Mouse (Mus musculus) left cerebral cortex, postnatal 10 days (tissue): ENCODE results near the gene Ngdn. TPM values are rescaled to one million over a fixed set of nuclear protein-coding genes. Genes with fewer than 3 reads are reported as not detected.
"Not testable (repeated sequence)": the region's sequence is repeated elsewhere in the genome, so short reads cannot be mapped to it uniquely, and the experiment has no call there.

Source experiments
- DNase-seq, 2 experiments: peaks; one replicate each; pipeline ENCODE4 v3.0.0; 2021 to 2022; ENCODE audit warnings: low spot score in 2 of 2, mixed read lengths in 1 of 2; ENCODE audit errors: extremely low spot score in 1 of 2
- intact Hi-C: fragments of 180-260 bp; cut with DNase I; formaldehyde crosslinking; loops from one replicate; pipeline ENCODE4 v1.15.1; 2025
- total RNA-seq, 2 experiments: library from RNA; stranded (reverse); gene quantifications; 2 replicates each; pipeline ENCODE4 v1.2.3; 2021

Gene Ngdn
- total RNA-seq = 10 to 100 TPM; 21.5 to 26.8 TPM

GRCm38 (mm10) chr14:55014991-55015766, at the start of gene Ngdn:
Gene Ngdn (plus strand): TSS chr14:55015454.
- peak; percentile 96 to 99 for DNase-seq
- intact Hi-C loops = loop anchor here (2.0 to 5.0 kb wide), 2 partner anchors 114 to 168 kb away; no protein-coding TSS in a partner anchor

DNA sequence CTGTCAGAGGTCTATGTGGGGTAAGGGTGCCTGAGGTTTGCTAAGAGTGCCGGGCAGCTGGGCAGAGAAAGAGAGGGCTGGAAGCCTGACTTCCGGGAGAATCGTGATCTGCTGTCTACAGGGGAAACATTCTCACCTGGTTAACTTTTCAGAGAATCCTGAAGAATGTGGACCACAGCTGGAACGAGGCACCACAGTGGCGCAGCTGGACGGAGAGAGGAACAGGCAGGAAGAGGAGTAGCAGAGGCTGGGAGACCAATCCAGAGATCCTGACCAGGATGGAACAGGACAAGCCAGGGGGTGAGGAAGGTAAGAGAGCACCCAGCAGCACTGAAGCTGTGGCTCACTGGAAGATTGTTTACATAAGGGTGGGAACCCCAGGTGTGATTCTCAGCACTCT, 49.6 kb upstream of the Ngdn start:
- no peak for DNase-seq
- intact Hi-C loops = no loop called here

DNA sequence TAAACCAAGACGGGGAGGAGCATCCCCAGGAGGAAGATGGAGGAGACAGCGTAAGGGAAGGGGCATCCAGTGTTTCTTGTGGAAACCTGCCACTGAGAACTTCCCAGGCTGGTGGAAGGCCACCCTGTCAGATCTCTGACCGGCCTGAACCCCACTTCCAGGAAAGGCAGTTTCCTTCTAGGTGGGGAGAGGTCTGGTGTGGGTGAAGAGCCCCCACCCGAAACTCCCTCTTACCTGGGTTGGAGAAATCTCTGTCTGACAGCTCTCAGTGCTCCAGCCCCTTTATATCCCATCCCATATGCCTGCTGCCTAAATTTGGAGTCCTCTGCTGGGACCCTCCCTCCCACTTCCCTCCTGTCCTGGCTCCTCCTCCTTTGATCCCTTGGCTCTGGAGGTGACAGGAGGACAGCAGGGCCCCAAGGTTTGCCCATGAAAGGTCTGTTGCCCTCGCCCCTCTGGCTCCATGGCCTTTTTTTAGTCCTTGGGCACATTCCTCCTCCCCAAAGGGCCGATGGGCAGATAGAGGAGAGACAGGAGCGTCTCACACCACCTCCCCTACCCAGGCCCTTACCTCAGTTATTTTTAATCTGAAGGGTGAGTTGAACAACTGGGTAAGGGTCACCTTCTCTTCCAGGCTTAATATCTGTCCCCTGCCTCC, 48.8 kb upstream of the Ngdn start, which contains the start of gene Myh6:
Gene Myh6, minus strand, starts transcription at position 608 of the 658 bp plus-strand sequence.
- intact Hi-C loops = no loop called here
- DNase-seq = no peak

- intact Hi-C loops = no loop called here
- no peak for DNase-seq
These were observed 47.4 kb upstream of the Ngdn start for GRCm38 (mm10) chr14:54967874-54968273.

DNA sequence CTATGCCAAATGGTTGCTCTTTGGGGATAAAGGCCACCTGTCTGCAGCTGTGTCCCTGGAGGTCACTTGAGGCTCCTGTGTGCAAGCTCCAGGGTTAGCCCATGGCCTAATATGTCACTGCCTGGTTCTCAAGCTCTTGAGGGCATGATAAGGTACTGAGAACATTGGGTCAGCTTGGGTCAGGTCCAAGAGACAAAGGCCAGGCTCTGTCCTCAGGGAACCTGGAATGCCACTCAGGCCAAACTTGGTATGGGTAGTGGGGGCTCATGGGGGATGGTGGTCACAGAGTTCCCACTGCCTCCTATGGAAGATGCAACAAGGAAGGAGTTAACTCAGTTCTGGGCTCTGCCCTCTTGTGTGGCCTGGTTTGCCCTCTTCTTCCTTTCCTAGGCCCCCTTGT, 46.9 kb upstream of the Ngdn start:
- intact Hi-C loops = no loop called here
- DNase-seq = no peak

DNA sequence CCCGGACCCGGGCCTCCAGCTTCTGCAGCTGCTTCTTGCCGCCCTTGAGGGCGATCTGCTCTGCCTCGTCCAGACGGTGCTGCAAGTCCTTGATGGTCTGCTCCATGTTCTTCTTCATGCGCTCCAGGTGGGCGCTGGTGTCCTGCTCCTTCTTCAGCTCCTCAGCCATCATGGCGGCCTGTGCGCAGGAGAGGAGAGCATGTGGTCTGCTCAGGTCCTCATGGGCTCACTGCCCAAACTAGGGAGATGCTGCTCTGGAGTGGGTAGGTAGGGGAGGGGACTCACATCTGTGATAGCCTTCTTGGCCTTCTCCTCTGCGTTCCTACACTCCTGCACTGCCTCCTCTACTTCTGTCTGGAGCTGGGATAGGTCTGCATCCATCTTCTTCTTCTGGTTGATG, 42.5 kb upstream of the Ngdn start:
- DNase-seq, intact Hi-C loops: not testable (repeated sequence)

DNA sequence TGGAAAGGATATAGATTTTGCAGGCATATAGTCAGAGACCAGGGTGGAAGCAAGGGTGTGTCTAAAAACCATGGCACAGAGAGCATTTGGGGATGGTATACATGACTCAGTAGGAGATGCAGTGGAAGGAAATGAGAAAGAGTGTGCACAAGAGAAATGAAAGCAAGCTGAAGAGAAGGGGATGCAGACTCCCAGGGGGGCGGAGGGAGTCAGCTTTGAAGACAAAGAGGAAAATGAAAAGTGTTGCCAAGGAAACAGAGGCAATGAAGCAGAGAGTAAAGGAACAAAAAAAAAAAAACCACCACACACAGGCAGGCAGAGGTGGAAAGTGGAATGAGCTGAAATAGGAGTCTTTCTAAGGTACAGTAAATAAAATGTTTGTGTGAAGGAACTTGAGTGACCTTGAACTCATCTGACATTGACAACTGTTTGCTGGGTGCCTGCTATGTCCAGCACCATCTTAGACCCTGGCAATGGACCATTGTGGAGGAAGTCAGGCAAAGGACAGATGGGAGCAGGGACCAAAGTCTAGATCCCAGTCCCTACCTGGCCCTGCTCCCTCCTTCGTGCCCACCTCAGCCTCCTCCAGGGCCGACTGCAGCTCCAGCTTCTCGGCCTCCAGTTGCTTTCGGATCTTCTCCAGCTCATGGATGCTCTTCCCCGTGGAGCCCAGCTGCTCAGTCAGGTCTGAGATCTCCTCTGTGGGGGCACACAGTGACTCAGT, 41.0 kb upstream of the Ngdn start:
- intact Hi-C loops = loop anchor here (1.0 kb wide), 1 partner anchor 26 kb away; no protein-coding TSS in a partner anchor
- peak in 1 of 2 experiments; percentile 51 for DNase-seq

DNA sequence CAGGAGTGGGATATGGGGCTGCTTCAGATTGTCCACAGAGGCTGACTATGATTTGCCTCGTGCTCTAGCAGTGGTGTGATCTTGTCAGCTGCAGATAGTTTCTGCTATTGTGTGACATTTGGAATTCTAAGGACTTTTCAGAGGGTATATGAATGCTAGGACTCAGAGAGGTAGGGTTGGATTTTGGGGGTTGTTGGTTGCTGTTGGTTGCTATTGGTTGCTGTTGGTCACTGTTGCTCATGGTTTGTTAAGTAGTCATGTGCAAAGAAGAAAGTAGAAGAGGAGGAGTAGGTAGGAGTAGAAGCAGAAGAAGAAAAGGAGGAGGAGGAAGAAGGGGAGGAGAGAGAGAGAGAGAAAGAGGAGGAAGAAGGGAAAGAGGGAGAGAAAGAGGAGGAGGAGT, 38.6 kb upstream of the Ngdn start, which contains the start of gene Gm17428:
Gene Gm17428, plus strand, starts transcription at position 301 of the 400 bp plus-strand sequence.
- intact Hi-C loops = no loop called here
- DNase-seq = no peak

DNA sequence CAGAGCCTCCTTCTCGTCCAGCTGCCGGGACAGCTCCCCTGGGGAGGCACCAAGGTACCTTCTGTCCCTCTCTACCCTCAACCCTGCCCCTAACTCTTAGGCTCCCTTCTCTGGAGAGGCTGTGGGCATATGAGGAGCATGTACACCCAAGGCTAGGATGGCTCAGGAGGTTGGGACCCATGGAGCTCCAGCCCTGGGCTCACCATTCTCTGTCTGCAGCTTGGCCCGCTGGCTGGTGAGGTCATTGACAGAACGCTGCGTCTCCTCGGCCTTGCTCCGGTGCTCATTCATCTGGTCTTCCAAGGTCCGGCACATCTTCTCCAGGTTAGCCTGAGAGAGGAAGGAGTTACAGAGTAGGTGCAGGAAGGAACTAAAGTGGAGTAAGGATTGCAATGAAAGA, 36.6 kb upstream of the Ngdn start:
- intact Hi-C loops = no loop called here
- DNase-seq = no peak

DNA sequence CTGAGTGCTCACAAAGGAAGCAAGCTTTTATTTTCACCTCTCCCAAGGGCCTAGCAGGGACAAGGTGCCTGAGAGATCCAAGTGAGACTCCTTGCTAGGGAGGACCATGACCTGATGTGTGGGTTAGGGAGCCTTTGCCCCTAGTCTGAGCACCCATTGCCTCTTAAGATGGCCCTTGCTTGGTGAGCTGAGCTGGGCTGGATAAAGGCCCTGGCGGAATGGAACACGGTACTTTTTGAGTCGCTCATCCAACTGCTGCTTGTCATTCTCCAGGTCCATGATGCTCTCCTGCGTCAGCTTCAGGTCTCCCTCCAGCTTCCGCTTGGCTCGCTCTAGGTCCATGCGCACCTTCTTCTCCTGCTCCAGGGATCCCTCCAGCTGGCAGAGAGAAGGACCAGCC, 33.3 kb upstream of the Ngdn start:
- intact Hi-C loops = no loop called here
- no peak for DNase-seq

GRCm38 (mm10) chr14:54988350-54988874, 26.8 kb upstream of the Ngdn start:
- DNase-seq, intact Hi-C loops: not testable (repeated sequence)

GRCm38 (mm10) chr14:54988882-54989281, 26.4 kb upstream of the Ngdn start:
- intact Hi-C loops = no loop called here
- DNase-seq = no peak

DNA sequence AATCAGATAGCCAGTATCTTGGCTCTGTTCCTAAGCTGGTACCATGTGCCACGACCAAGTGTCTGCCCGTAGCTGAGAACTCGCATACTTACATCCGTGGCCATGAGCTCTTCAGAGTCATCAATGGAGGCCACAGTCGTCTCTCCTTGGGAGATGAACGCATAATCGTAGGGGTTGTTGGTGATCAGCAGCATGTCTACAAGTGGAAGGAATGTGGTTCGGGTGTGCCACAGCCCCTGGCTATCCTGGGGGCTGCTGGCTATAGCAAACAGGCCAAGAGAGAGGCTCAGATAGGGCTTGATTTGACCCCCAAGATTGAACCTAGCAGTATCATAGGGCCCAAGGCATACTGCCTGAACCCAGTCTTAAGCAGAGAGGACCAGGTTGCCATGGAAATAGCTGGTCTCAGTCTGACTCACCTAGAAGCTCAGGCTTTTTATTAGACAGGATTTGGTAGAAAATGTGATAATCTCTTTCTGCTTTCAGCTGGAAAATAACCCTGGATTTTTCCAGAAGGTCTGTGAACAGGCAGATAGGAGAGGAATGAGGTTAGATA, 25.3 kb upstream of the Ngdn start:
- DNase-seq = no peak
- intact Hi-C loops = no loop called here

DNA sequence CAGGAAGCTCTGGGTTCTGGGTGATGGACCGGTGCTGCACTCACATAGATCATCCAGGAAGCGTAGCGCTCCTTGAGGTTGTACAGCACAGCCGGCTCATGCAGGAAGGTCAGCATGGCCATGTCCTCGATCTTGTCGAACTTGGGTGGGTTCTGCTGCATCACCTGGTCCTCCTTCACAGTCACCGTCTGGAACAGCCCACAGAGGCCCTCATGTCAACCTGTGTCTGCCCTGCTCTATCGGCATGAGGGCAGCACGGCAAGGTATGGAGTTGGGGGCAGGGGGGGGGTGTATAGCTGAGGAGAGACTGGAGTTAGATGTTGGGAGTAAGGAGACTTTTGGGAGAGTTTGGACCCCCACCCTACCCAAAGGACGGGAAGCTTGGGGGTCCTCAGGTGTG, 23.1 kb upstream of the Ngdn start:
- no peak for DNase-seq
- intact Hi-C loops = no loop called here

GRCm38 (mm10) chr14:54993636-54994035, 21.6 kb upstream of the Ngdn start:
- no peak for DNase-seq
- intact Hi-C loops = no loop called here

DNA sequence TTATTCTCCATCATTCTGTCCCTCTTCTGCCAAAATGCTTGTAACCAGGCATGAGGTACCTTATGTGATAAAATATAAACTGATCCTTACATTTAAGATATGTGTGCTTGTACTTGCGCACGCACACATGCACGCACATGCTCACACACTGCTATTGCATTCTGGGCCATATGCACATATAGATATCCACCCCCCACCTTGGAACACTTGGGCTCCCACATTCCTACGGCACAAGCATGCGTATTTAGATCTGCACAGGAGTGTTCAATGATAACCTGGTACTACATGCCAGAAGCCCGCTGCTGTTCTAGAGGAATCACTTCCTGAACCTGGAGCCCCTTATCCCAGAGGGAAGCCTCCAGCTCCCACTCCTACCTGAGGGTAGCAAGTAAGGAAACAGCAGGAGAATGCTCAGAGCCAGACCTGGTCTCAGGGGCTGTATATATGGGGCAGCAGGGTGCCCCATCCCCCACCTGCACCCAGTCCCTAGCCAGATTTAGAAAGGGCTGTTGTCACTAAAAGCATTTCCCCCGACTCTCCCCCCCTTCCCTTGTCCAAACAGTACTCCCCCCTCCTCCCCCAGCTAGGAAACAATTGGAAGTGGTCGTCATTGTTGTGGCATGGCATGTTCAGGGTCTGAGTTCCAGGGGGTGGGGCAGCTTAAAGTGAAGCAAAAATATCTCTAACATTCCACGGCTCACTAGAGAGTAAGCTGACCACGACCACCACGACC, 21.0 kb upstream of the Ngdn start, which contains the start of gene Myh7:
Gene Myh7, minus strand, starts transcription at position 491 of the 733 bp plus-strand sequence.
- intact Hi-C loops = no loop called here
- DNase-seq = no peak

- no peak for DNase-seq
- intact Hi-C loops = loop anchor here (5.0 kb wide), 1 partner anchor 83 kb away; the partner anchor contains the start of gene Slc22a17
These were observed 20.4 kb upstream of the Ngdn start for GRCm38 (mm10) chr14:54994869-54995186.

- intact Hi-C loops = loop anchor here (5.0 kb wide), 1 partner anchor 83 kb away; the partner anchor contains the start of gene Slc22a17
- peak; percentile 42 to 60 for DNase-seq
These were observed 19.7 kb upstream of the Ngdn start for GRCm38 (mm10) chr14:54995457-54996138.
